Mouse (Mus musculus): ENCODE data around the gene Tmsb15b1.
"Not testable (repeated sequence)": the region's sequence is repeated elsewhere in the genome, so short reads cannot be mapped to it uniquely, and the experiment has no call there.

The Tmsb15b1 gene

DNA sequence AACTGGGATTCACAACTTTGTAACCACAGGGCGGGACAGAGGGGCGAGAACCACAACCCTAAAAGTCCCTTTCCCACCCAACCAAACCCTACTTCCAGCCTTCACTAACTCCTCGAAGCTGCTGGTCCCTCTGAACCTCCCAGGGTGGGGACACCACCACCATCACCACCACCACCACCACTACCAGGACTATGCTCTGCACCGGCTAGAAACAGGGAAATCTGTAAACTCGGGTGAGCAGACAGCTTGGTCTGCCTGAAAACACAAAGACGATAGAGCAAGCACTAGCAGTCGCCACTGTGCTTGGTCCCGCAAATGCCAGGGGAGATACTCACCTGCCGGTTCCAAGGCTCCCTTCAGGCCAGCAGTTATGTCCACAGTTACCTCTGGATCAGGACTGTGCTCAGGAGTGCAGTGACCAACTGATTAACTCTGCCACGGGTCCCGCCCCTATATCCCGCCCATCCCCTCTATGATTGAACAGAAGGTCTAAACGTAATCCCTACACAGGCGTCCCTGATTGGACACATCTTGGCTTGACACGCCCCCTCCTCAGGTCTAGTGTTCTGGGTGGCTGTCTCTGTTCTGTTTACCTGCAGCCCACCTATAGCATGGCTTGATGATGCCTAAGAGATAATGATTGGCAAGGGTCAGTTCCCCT, at the start of gene Tmsb15b1, which contains the start of gene Tmsb15l:
TSS of gene Tmsb15b1 (minus strand) at position 451 of the 661 bp plus-strand sequence.
TSS of gene Tmsb15l (minus strand) at position 446 of the 661 bp plus-strand sequence.
- DNase-seq, result peak; percentile 39 to 77

GRCm38 (mm10) chrX:137019310-137019709, 42.6 kb upstream of the Tmsb15b1 start:
- peak; percentile 76 to 78 for DNase-seq

DNA sequence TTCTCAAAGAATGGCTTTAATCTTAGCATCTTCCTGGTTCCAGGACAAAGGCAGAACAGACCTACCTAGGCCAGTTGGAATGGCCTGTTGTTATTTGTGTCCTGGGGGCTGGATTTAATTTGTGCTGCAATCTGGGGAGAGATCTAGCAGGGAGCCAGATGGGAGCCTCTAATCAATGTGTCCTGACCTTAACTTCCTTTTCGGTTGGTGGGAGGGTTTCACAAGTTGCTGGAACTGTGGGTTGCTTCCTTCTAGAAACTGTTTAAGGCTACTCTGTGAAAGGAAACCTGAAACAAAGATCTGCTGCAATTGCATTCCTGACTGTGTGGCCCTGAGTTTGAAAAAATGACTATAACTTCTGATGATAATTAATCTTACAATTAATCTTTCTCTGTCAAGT, 41.0 kb upstream of the Tmsb15b1 start:
- no peak for DNase-seq

- DNase-seq, result peak; percentile 69 to 77
Measured at GRCm38 (mm10) chrX:137015099-137015709, 38.5 kb upstream of the Tmsb15b1 start.

GRCm38 (mm10) chrX:136996256-136996655, 19.6 kb upstream of the Tmsb15b1 start:
- no peak for DNase-seq

GRCm38 (mm10) chrX:136993641-136994040, 17.0 kb upstream of the Tmsb15b1 start:
- no peak for DNase-seq

DNA sequence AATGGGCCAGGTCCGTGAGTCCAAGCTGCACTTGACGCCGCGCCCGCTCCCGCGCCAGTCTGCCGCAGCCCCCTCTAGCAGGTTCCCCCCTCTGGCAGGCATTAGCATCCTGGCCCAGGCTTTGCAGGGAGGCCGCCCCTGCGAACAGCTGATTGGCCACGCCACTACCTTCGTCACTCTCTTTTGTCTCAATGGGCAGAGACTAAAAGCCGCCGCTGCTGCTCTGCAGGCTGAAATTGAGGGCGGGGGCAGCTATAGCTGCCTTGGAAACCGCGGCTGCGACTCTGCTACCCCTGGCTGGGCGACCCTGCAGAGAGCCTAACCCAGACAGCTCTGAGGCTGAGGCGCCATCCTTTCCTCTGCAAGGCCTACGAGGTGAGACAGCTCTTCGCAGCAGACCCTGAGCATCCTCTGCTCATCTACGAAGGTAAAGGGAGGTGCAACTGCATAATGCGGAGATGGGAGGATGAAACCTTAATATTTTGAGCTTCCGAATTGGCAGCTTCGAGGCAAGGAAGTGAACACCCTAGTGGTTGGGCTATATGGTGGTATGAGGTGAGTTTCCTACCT, 16.4 kb upstream of the Tmsb15b1 start, which contains the start of gene Zcchc18:
TSS of gene Zcchc18 (plus strand) at position 178 of the 570 bp plus-strand sequence.
- DNase-seq, result peak; percentile 70 to 74

- peak in 1 of 2 experiments; percentile 5 for DNase-seq
Measured at GRCm38 (mm10) chrX:136992191-136992965, 15.7 kb upstream of the Tmsb15b1 start.

GRCm38 (mm10) chrX:136991274-136991673, 14.6 kb upstream of the Tmsb15b1 start:
- peak; percentile 7 to 24 for DNase-seq

DNA sequence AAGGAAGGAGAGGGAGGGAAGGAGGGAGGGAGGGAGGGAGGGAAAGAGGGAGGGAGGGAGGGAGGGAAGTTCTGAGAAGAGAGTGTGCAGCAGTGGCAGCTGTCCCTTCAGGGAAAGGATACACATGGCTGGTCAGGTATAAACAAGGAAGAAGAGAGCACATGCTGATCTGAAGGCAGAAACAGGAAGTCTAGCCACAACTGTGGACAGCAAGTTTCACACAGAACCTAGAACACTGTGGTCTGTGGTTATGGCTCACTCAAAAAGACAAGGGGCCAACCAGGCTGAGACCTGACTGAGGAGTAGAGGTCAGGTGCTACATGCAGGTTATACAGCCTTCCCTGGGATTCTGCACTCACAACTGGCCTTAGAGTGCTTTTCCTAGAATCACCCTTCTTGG, 9.4 kb upstream of the Tmsb15b1 start:
- DNase-seq, result peak; percentile 47 to 50

DNA sequence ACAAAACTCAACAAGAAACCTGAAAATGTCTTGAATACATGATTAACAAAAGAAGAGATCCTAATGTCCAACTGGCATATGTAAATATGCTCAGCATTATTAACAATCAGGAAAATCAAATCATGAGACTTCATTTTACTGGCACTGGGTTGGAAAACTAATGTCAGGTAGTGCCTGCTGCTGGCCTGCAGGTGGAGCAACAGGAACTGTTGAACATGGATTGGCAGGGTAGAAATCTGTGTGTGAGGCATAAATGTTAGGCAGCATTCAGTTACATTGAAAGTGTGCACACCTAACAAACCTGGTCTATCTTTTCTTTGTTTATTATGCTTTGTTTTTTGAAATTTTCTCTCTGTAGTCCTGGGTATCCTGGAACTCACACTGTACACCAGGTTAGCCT, 1.9 kb upstream of the Tmsb15b1 start:
- DNase-seq, result peak in 1 of 2 experiments; percentile 34

DNA sequence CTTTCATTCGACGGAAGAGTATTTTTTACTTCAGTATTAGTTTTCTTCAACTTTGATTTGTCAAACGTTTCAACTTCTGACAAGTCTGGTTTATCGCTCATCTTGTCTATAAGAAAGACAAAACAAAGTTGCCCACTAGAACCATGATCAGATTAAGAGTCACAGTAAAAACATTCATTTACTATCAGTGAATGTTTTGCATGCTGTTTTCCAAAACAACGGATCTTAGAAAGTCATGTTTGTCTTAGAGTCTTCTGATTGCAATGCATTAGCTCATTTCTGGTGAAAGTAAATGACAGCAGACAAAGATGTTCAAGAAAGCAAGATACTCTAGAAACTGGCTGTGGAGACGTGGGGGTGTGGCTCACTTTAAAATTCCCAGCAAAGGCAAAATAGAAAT, 1.3 kb downstream of the Tmsb15b1 start, which contains the start of gene Tmsb15b2:
TSS of gene Tmsb15b2 (minus strand) at position 101 of the 400 bp plus-strand sequence.
- not testable (repeated sequence) for DNase-seq

DNA sequence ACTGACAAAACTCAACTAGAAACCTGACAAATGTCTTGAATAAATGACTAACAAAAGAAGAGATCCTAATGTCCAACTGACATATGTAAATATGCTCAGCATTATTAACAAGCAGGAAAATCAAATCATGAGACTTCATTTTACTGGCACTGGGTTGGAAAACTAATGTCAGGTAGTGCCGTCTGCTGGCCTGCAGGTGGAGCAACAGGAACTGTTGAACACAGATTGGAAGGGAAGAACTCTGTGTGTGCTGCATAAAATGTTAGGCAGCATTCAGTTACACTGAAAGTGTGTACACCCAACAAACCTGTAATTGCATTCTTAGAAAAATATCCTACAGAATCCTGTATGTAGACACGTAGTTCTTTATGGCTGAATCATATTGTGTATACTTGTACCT, 17.0 kb downstream of the Tmsb15b1 start:
- DNase-seq, result peak; percentile 25 to 39

DNA sequence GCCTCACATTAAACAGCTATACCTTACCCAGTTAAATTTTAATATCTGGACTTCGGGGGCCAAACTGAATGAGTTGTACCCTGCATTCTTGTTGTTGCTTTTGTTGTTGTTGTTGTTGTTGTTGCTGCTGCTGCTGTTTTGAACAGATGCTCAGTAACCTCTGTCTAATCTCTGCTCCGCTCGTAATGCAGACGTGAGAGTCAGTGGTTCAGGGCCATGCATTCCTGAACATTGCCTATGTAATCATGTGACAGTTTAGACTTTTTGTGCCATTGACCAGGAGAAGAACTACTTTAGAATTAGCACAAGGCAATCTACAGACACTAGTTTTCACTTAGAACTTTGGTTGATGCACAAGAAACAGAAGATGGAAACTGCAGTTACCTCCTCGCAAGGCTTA, 18.4 kb downstream of the Tmsb15b1 start:
- DNase-seq, result not testable (repeated sequence)

DNA sequence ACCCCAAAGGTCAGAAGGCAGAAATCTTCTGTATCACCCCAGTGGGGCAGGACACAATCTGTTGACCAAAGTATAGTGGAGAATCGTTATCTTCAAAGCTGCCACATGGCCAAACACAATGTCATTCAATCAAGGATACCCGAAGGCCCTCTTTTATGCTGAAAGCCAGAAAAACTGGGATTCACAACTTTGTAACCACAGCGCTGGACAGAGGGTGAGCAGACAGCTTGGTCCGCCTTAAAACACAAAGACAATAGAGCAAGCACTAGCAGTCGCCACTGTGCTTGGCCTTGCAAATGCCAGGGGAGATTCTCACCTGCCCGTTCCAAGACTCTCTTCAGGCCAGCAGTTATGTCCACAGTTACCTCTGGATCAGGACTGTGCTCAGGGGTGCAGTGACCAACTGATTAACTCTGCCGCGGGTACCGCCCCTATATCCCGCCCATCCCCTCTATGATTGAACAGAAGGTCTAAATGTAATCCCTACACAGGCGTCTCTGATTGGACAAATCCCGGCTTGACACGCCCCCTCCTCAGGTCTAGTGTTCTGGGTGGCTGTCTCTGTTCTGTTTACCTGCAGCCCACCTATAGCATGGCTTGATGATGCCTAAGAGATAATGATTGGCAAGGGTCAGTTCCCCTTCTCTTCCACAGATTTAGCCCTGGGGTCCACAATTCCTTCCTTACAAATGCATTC, 18.9 kb downstream of the Tmsb15b1 start:
- DNase-seq, result peak in 1 of 2 experiments; percentile 69

GRCm38 (mm10) chrX:136937985-136938384, 38.7 kb downstream of the Tmsb15b1 start:
- DNase-seq, result no peak

DNA sequence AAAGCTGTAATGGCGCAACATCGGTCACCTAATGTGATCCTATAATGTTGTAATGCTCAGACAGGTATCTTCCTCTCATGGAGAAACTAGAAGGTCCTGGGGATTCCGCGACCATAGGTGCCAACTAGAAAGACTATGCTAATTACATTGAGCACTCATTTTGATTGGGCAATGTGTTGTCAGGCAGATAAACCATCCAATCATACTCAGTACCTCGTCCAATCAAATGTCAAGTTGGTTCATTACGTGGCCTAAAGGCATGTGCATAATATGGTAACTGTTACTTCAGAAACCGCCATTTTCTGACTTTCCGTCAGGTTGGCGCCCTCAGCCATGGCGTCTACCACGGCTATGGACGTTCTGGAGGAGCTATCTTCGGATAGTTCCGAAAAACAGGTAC, 49.6 kb downstream of the Tmsb15b1 start, which contains the start of gene H2bfm:
TSS of gene H2bfm (plus strand) at position 295 of the 400 bp plus-strand sequence.
- DNase-seq, result no peak

DNA sequence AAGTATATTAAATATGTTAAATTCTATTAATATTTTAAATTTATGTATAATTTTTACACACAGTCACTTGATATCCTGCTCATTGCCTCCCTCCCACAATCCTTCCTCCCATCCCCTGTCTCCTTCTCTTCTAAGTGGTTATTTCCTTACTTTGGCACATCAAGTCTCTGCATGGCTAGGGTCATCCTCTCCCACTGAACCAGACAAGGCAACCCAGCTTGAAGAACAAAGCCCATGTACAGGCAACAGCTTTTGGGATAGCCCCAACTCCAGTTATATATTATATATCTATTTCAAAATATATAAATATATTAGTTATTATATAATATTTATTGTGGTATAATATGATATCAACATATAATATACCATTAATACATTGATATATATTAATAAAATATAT, 50.8 kb downstream of the Tmsb15b1 start:
- DNase-seq, result no peak
